Mouse (Mus musculus) right cerebral cortex, postnatal 36 days (tissue): ENCODE measurements around the gene Smc1b.

Source experiments
- DNase-seq, 2 experiments: peaks; one replicate each; pipeline ENCODE4 v3.0.0; 2022; ENCODE audit warnings: low spot score in 2 of 2, mixed read lengths in 1 of 2

The Smc1b gene

DNA sequence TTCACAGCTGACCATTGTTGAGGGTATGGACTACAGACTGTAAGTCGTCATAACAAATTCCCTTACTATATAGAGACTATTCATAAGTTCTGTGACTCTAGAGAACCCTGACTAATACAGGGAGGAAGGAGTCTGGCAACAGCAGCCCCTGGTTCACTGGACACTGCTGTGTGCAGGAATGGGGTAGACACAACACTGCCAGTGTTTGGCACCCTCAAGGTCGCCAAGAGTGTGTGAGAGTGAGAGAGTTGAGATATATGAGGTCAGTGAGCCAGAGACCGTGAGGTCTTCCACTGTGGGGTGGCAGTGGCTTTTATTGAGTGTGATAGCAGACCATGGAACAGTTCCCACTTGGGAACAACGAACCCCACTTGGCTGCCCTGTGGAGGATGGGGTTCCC is 105.6 kb downstream of the Smc1b start:
- no peak for DNase-seq

DNA sequence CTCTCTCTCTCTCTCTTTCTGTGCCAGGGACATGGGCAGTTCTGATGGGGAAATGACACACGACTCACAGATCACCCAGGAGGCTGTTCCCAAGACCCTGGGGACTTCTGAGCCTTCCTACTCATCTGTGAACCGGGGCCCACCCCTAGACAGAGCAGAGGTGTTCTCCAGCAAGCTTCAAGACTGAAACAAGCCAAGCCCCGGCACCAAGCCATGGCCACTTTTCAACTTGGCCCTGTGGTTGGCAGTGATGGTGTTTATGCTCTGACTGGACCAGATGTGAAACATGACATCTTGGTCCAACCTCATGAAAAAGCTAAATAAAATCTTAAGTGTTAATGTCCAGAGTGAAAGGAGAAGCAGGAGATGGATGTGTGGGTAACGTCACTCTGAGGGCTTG is 109.6 kb downstream of the Smc1b start:
- DNase-seq = no peak

DNA sequence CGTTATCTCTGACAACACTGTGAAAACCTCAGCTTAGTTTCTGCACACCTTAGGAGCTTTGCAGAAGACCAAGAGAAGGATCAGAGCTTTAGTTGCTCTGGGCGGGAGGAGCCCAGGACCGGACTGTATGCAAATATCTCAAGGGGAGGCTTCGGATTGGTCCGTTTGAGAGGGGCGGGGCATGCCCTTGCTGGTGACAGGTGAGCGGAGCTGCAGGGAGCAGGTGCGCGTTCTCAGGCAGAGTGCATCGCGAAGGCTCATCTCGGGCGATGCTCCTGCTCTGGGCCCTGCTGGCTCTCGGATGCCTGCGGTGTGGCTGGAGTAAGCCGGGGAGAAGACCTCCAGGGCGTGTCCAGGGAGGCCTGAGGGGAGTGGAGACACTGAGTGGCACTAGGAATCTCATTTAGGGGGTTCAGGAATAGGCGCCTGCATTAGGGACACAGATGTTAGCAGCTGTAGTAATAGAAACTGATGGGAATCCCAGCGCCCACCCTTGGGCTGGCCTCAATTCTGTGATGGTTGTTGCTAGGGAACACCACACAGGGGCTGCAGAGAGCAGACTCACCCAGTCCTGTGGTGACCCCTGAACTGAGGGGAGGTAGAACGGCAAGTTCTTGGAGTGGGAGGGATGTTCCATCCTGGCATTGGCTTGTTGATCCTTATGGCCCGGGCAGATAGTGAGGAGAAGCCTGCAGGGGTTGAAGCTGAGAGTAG is 114.7 kb downstream of the Smc1b start, which contains the start of gene Upk3a:
Gene Upk3a (plus strand): TSS at position 191 of the 714 bp plus-strand sequence.
- DNase-seq = no peak

DNA sequence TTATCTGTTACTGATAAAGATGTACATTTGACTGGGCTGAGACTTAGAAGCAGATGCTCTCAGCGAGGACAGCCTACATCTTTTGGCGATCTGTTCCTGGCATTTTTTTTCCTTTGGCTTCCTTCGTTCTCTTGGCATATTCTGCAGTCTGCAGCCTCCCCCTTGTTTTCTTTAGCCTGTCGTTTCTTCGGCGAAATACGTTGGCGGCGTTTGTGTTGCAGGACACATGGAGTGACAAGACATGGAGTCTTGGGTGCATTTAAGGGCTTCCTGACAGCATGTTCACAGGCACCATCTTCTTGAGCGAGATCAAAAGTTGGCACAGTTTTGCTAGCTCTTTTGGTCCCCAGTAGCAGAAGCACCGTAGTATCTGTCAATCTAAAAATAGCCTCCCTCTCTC is 116.0 kb downstream of the Smc1b start:
- peak; percentile 63 to 77 for DNase-seq
